Mouse (Mus musculus) limb, embryonic 11.5 days (tissue): Measurements from ENCODE around the gene Mrap2. TPM values are rescaled to one million over a fixed set of nuclear protein-coding genes. Genes with fewer than 3 reads are reported as not detected.
"Not testable (repeated sequence)": the region's sequence is repeated elsewhere in the genome, so short reads cannot be mapped to it uniquely, and the experiment has no call there.

Experiments
- ATAC-seq: fragments of 200-750 bp; cut with Nextera tagmentation; 2 replicates; pipeline ENCODE4 v1.8.0; 2017; ENCODE audit warnings: low read depth; ENCODE audit not compliant: insufficient number of reproducible peaks, low FRiP score, low TSS enrichment
- DNase-seq: peaks from one replicate; pipeline ENCODE4 v3.0.0-alpha.2; 2015; ENCODE audit warnings: low spot score
- H3K27ac ChIP-seq: fragments of 300-500 bp; sonication (generic); replicated peaks from 2 replicates; pipeline ENCODE4 v1.5.1; 2014; ENCODE audit warnings: low read depth, mild to moderate bottlenecking, low read length
- H3K27me3 ChIP-seq: fragments of 300-500 bp; sonication (generic); 2 replicates; pipeline ENCODE4 v1.6.1; 2014; ENCODE audit warnings: mild to moderate bottlenecking, low read length, mixed read lengths; ENCODE audit not compliant: control insufficient read depth, insufficient read depth
- H3K36me3 ChIP-seq: fragments of 300-500 bp; sonication (generic); 2 replicates; pipeline ENCODE4 v1.6.1; 2014; ENCODE audit warnings: mild to moderate bottlenecking, low read length, moderate library complexity, mixed read lengths; ENCODE audit not compliant: control insufficient read depth, insufficient read depth
- H3K4me1 ChIP-seq: fragments of 300-500 bp; sonication (generic); 2 replicates; pipeline ENCODE4 v1.6.1; 2014; ENCODE audit warnings: low read length, mixed read lengths; ENCODE audit not compliant: control insufficient read depth, insufficient read depth
- H3K4me2 ChIP-seq: fragments of 300-500 bp; sonication (generic); 2 replicates; pipeline ENCODE4 v1.6.1; 2014; ENCODE audit warnings: low read depth, mild to moderate bottlenecking, moderate library complexity; ENCODE audit not compliant: severe bottlenecking
- H3K4me3 ChIP-seq: fragments of 300-500 bp; sonication (generic); 2 replicates; pipeline ENCODE4 v1.5.1; 2014; ENCODE audit warnings: low read depth, low read length
- H3K9ac ChIP-seq: fragments of 300-500 bp; sonication (generic); 2 replicates; pipeline ENCODE4 v1.6.1; 2014; ENCODE audit warnings: mild to moderate bottlenecking, low read length
- H3K9me3 ChIP-seq: fragments of 300-500 bp; sonication (generic); 2 replicates; pipeline ENCODE4 v1.6.1; 2016; ENCODE audit warnings: low read length; ENCODE audit not compliant: control insufficient read depth
- whole genome bisulfite sequencing: fragments of 180-500 bp; shearing (Covaris S2); extraction: QIAGEN DNeasy Blood & Tissue Kit; methylation state at CpG from one replicate; pipeline ENCODE4 v1.1.7; 2014; 5-methylcytosine and 5-hydroxymethylcytosine counted together
- polyA plus RNA-seq: library from polyadenylated mRNA; unstranded; fragments of >200 nt; fragmentation: Nextera tagmentation; extraction: Ambion mirVana; gene quantifications from 2 replicates; pipeline ENCODE4 v1.2.1, GENCODE M21; 2014

The Mrap2 gene
- 0.15 TPM in 1 of 2 replicates, not detected in the other for polyA plus RNA-seq

- WGBS, result 1% methylated on average over 29 of the region's 29 CpGs
- H3K9ac ChIP-seq, result no peak within 1 kb of the TSS
Measured at GRCm38 (mm10) chr9:87144106-87144505, at the start of gene Mrap2. Gene Mrap2 (plus strand): TSS chr9:87144306.

DNA sequence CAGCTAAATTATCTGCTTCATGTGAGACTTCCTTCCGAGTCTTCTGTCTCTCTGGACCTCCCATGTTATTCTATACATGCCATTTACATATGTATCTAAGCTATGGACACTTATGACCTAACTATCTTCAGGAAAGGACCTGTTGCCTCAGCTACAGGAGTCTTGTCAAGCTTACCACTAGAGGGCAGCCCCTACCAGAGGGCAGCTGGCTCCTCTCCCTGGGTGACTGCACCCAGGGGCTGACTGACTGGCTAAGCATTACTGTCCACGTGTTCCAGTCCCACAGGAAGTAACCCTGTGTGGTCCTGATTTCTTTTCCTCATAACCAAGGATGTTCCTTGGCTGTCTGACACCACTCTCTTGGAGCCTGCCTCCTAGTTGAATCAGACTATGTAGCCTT lies 46.1 kb upstream of the Mrap2 start:
- Histone ChIP-seq H3K4me3 (no peak overlapping the region), H3K36me3 (no peaks in the 10 kb centered on the region), H3K9ac (no peak overlapping the region), H3K9me3 (no peaks in the 10 kb centered on the region), H3K27me3 (no peaks in the 10 kb centered on the region), H3K27ac (no peak overlapping the region), H3K4me1 (no peaks in the 10 kb centered on the region), H3K4me2 (no peak overlapping the region)
- DNase-seq (no peak), ATAC-seq (no peak)
- WGBS, result 59% methylated on average over 2 of the region's 2 CpGs

More at GRCm38 (mm10) chr9:87144106-87144505, at the start of gene Mrap2:
- H3K4me2 ChIP-seq, result peak within 1 kb of the TSS; percentile 48
- H3K27me3 ChIP-seq, result peaks cover 24% of the 10 kb centered on the region
- ATAC-seq, result peak; percentile 87
- H3K27ac ChIP-seq, result no peak within 1 kb of the TSS
- H3K4me1 ChIP-seq, result peaks cover 4% of the 10 kb centered on the region
- H3K4me3 ChIP-seq, result peak within 1 kb of the TSS; percentile 27
- H3K36me3 ChIP-seq, result no peaks in the 10 kb centered on the region
- peak; percentile 79 for DNase-seq
- no peaks in the 10 kb centered on the region; the same call in 1 of the 2 replicates for H3K9me3 ChIP-seq

- DNase-seq (no peak), ATAC-seq (no peak)
- Histone ChIP-seq H3K9me3 (no peaks in the 10 kb centered on the region), H3K27me3 (no peaks in the 10 kb centered on the region), H3K9ac (no peak overlapping the region), H3K27ac (no peak overlapping the region), H3K4me1 (no peaks in the 10 kb centered on the region), H3K4me2 (no peak overlapping the region), H3K36me3 (no peaks in the 10 kb centered on the region), H3K4me3 (no peak overlapping the region)
- WGBS, result 87% methylated on average over 5 of the region's 5 CpGs
Measured at GRCm38 (mm10) chr9:87115019-87115418, 29.1 kb upstream of the Mrap2 start.

GRCm38 (mm10) chr9:87115456-87115931 lies 28.6 kb upstream of the Mrap2 start:
- Histone ChIP-seq H3K27me3 (no peaks in the 10 kb centered on the region), H3K27ac (no peak overlapping the region), H3K4me3 (no peak overlapping the region), H3K4me1 (no peaks in the 10 kb centered on the region), H3K4me2 (no peak overlapping the region), H3K36me3 (no peaks in the 10 kb centered on the region), H3K9ac (no peak overlapping the region), H3K9me3 (no peaks in the 10 kb centered on the region)
- ATAC-seq (no peak), DNase-seq (no peak)
- 78% methylated on average over 6 of the region's 6 CpGs for WGBS

GRCm38 (mm10) chr9:87115978-87116377 lies 28.1 kb upstream of the Mrap2 start:
- no peak overlapping the region for H3K4me2 ChIP-seq
- DNase-seq (no peak), ATAC-seq (no peak)
- H3K9ac ChIP-seq, result no peak overlapping the region
- 54% methylated on average over 1 of the region's 1 CpGs for WGBS
- no peak overlapping the region for H3K4me3 ChIP-seq
- no peaks in the 10 kb centered on the region for H3K4me1 ChIP-seq
- H3K27me3 ChIP-seq, result no peaks in the 10 kb centered on the region
- H3K27ac ChIP-seq, result no peak overlapping the region
- no peaks in the 10 kb centered on the region for H3K9me3 ChIP-seq
- no peaks in the 10 kb centered on the region for H3K36me3 ChIP-seq

- Histone ChIP-seq H3K4me1 (no peaks in the 10 kb centered on the region), H3K4me3 (no peak overlapping the region), H3K9me3 (no peaks in the 10 kb centered on the region), H3K4me2 (no peak overlapping the region), H3K36me3 (no peaks in the 10 kb centered on the region), H3K27ac (no peak overlapping the region), H3K9ac (no peak overlapping the region), H3K27me3 (no peaks in the 10 kb centered on the region)
- ATAC-seq (no peak), DNase-seq (no peak)
- 82% methylated on average over 3 of the region's 3 CpGs for WGBS
Measured at GRCm38 (mm10) chr9:87118996-87119395, 25.1 kb upstream of the Mrap2 start.

DNA sequence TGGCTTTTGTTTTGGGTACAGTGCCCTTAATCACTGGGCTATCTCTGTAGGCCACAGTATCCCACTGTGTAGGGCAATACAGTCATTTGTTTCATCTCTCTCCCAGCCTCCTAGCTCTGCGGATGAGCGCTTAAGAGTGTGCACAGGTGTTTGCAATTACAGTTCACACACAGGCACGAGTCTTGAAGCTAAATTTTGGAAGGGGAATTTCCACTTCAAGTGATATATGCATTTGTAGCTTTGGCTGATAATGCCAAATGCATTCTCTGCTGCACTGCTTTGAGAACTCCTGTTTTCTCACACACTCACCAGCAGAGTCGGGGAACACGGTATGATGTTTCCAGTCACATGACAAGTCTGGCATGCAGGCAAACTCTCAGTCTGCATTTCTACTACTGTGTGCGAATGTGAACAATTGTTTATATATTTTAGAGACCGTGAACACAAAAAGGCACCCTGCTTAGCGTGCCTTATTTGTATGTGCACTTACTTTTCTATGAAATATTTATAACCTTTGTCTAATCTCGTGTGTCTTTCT lies 22.1 kb upstream of the Mrap2 start:
- H3K27me3 ChIP-seq, result no peaks in the 10 kb centered on the region
- H3K9me3 ChIP-seq, result no peaks in the 10 kb centered on the region
- H3K36me3 ChIP-seq, result no peaks in the 10 kb centered on the region
- DNase-seq (peak; percentile 22), ATAC-seq (no peak)
- no peak overlapping the region for H3K4me3 ChIP-seq
- H3K4me2 ChIP-seq, result no peak overlapping the region
- H3K27ac ChIP-seq, result no peak overlapping the region
- H3K4me1 ChIP-seq, result no peaks in the 10 kb centered on the region
- no peak overlapping the region for H3K9ac ChIP-seq
- WGBS, result 59% methylated on average over 9 of the region's 9 CpGs

- 80% methylated on average over 6 of the region's 6 CpGs for WGBS
- not testable (repeated sequence) for H3K27me3 ChIP-seq, ATAC-seq, H3K4me2 ChIP-seq, H3K9ac ChIP-seq, H3K27ac ChIP-seq, H3K4me1 ChIP-seq, H3K4me3 ChIP-seq, H3K36me3 ChIP-seq, DNase-seq, H3K9me3 ChIP-seq
Measured at GRCm38 (mm10) chr9:87127046-87127445, 17.1 kb upstream of the Mrap2 start.
